In genomic region chr15:96395071-96395470, GRCm38 (mm10) we compare ENCODE assay signal across 24 mouse cellular contexts.
DNase-seq lines count a peak whose midpoint lies in the region; ATAC-seq lines count a peak whose summit lies in the region.
"Had no signal": no experiment of that assay in that cellular context is flagged by ENCODE, and none has a peak within 500 bp of the region (broad histone marks: within the 10 kb centered on the region; RNA-seq: fewer than 3 reads in every experiment).

No protein-coding gene starts in this region.

- H3K9me3 ChIP-seq in heart, embryonic 11.5 days (replicated peaks; ENCODE audit: control insufficient read depth, low read length): no peaks in the 10 kb centered on the region
- H3K9me3 ChIP-seq: forebrain, embryonic 10.5 days; forebrain, embryonic 13.5 days; heart, embryonic 13.5 days had no signal

- H3K4me2 ChIP-seq in heart, embryonic 11.5 days: no peak overlapping the region
- H3K4me2 ChIP-seq: forebrain, embryonic 13.5 days; heart, embryonic 13.5 days; hindbrain, embryonic 14.5 days had no signal

- peaks cover 20% of the 10 kb centered on the region for H3K36me3 ChIP-seq in heart, embryonic 11.5 days (ENCODE audit: control insufficient read depth, insufficient read depth, low read length)

- H3K4me1 ChIP-seq in heart, embryonic 11.5 days (ENCODE audit: control insufficient read depth, insufficient read depth, low read length): no peaks in the 10 kb centered on the region
- H3K4me1 ChIP-seq: forebrain, embryonic 10.5 days; forebrain, embryonic 13.5 days; heart, embryonic 13.5 days had no signal

- ATAC-seq in heart, embryonic 11.5 days (replicated peaks; ENCODE audit: insufficient number of reproducible peaks, low FRiP score, low TSS enrichment): no peak
- ATAC-seq: forebrain, embryonic 13.5 days; forebrain, embryonic 16.5 days; hindbrain, postnatal 0 days; inflammation-experienced regulatory T-cells, adult 6 months; Patski had no signal

- WGBS in heart, embryonic 11.5 days (ENCODE audit: insufficient replicate concordance): 95% methylated on average over 6 of the region's 6 CpGs

- H3K27me3 ChIP-seq in heart, embryonic 11.5 days (ENCODE audit: control insufficient read depth, insufficient read depth, low read length): no peaks in the 10 kb centered on the region
- H3K27me3 ChIP-seq: forebrain, embryonic 13.5 days; heart, embryonic 13.5 days; Patski had no signal

- no peak overlapping the region for H3K4me3 ChIP-seq in heart, embryonic 11.5 days (ENCODE audit: low read depth, low read length)
- H3K4me3 ChIP-seq: forebrain, embryonic 10.5 days; forebrain, embryonic 13.5 days; heart, embryonic 13.5 days had no signal

- H3K9ac ChIP-seq in heart, embryonic 11.5 days (ENCODE audit: low read depth, low read length): no peak overlapping the region
- H3K9ac ChIP-seq: forebrain, embryonic 13.5 days; heart, embryonic 13.5 days; hindbrain, embryonic 14.5 days had no signal

- peak; percentile 74 for DNase-seq in heart, adult 11 months
- DNase-seq in lung, postnatal 14 days: peak; percentile 25
- DNase-seq in lung, postnatal 4 days: peak; percentile 40 to 70
- DNase-seq in cerebellum, postnatal 4 days (ENCODE audit: low spot score in 2 of 2): no peak
- DNase-seq in spleen, adult 18-20 months: no peak
- DNase-seq: adrenal gland, adult 2 months; adrenal gland, postnatal 14 days; cerebellum, adult 11-12 months; cerebellum, adult 8-10 months; cerebellum, postnatal 10 days; cerebellum, postnatal 36 days; gastrocnemius, postnatal 14 days; heart, adult 18-20 months; heart, postnatal 14 days; heart, postnatal 4 days had no signal

- H3K27ac ChIP-seq in heart, embryonic 11.5 days (ENCODE audit: low read depth, low read length): no peak overlapping the region
- H3K27ac ChIP-seq: forebrain, embryonic 10.5 days; forebrain, embryonic 13.5 days; hindbrain, embryonic 14.5 days; hindbrain, postnatal 0 days had no signal

Comparison
In these comparisons a context has a peak if more than half of its experiments do, and no peak if none do; other contexts are left out.
1. DNase-seq: peak in heart, adult 11 months (single experiment), lung, postnatal 14 days (single experiment) and lung, postnatal 4 days (2 of 2); none in cerebellum, postnatal 4 days (0 of 2) and spleen, adult 18-20 months (0 of 2).